Mouse (Mus musculus): ENCODE measurements around the gene Olfr1315-ps1. TPM values are rescaled to one million over a fixed set of nuclear protein-coding genes. Genes with fewer than 3 reads are reported as not detected.

Olfr1315-ps1 gene
- polyA plus RNA-seq (2012; rRNA removed) = not detected in 2 replicates

- DNase-seq (ENCODE audit: low read depth, low spot score) = no peak
- 56% methylated on average over 1 of the region's 1 CpGs for WGBS
Measured at GRCm38 (mm10) chr2:112115340-112115739, at the start of gene Olfr1315-ps1. Olfr1315-ps1 (minus strand) TSS chr2:112115440.

- DNase-seq (ENCODE audit: low read depth, low spot score) = no peak
Measured at GRCm38 (mm10) chr2:112153898-112154297, 38.7 kb upstream of the Olfr1315-ps1 start, which contains the start of gene Olfr1318. Olfr1318 (plus strand) TSS chr2:112154198.

GRCm38 (mm10) chr2:112140029-112140428 lies 24.8 kb upstream of the Olfr1315-ps1 start, which contains the start of gene Olfr1317:
Olfr1317 (plus strand) TSS chr2:112140329.
- DNase-seq (ENCODE audit: low read depth, low spot score) = no peak
- WGBS = 64% methylated on average over 2 of the region's 2 CpGs

- DNase-seq (ENCODE audit: low read depth, low spot score) = no peak
- 76% methylated on average over 2 of the region's 2 CpGs for WGBS
Measured at GRCm38 (mm10) chr2:112134877-112135276, 19.6 kb upstream of the Olfr1315-ps1 start, which contains the start of gene Olfr1316. Olfr1316 (minus strand) TSS chr2:112134977.

- DNase-seq (ENCODE audit: low read depth, low spot score) = no peak
Measured at GRCm38 (mm10) chr2:112096681-112097080, 18.6 kb downstream of the Olfr1315-ps1 start, which contains the start of gene Olfr1314. Olfr1314 (minus strand) TSS chr2:112096781.

GRCm38 (mm10) chr2:112077743-112078142 lies 37.5 kb downstream of the Olfr1315-ps1 start, which contains the start of gene Olfr1313:
Olfr1313 (minus strand) TSS chr2:112077843.
- no peak for DNase-seq (ENCODE audit: low read depth, low spot score)

Other genes with a start within 250 kb of the Olfr1315-ps1 start
- not detected in 2 replicates for gene Olfr1305, start 238.3 kb downstream of the Olfr1315-ps1 start, polyA plus RNA-seq (2012; rRNA removed)
- gene Olfr1306, start 199.2 kb downstream of the Olfr1315-ps1 start, polyA plus RNA-seq (2012; rRNA removed) = not detected in 2 replicates
- gene Olfr1307, start 166.0 kb downstream of the Olfr1315-ps1 start, polyA plus RNA-seq (2012; rRNA removed) = not detected in 2 replicates
- gene Olfr1308, start 150.5 kb downstream of the Olfr1315-ps1 start, polyA plus RNA-seq (2012; rRNA removed) = not detected in 2 replicates
- not detected in 2 replicates for gene Olfr1309, start 125.2 kb downstream of the Olfr1315-ps1 start, polyA plus RNA-seq (2012; rRNA removed)
- gene Olfr1310, start 102.7 kb downstream of the Olfr1315-ps1 start, polyA plus RNA-seq (2012; rRNA removed) = not detected in 2 replicates
- gene Olfr1311, start 91.0 kb downstream of the Olfr1315-ps1 start, polyA plus RNA-seq (2012; rRNA removed) = not detected in 2 replicates
- gene Olfr1312, start 65.2 kb downstream of the Olfr1315-ps1 start, polyA plus RNA-seq (2012; rRNA removed) = not detected in 2 replicates
- gene Olfr1313, start 37.6 kb downstream of the Olfr1315-ps1 start, polyA plus RNA-seq (2012; rRNA removed) = not detected in 2 replicates
- not detected in 2 replicates for gene Olfr1314, start 18.7 kb downstream of the Olfr1315-ps1 start, polyA plus RNA-seq (2012; rRNA removed)
- not detected in 2 replicates for gene Olfr1316, start 19.5 kb upstream of the Olfr1315-ps1 start, polyA plus RNA-seq (2012; rRNA removed)
- not detected in 2 replicates for gene Olfr1317, start 24.9 kb upstream of the Olfr1315-ps1 start, polyA plus RNA-seq (2012; rRNA removed)
- not detected in 2 replicates for gene Olfr1318, start 38.8 kb upstream of the Olfr1315-ps1 start, polyA plus RNA-seq (2012; rRNA removed)
- gene Lpcat4, start 124.0 kb upstream of the Olfr1315-ps1 start, polyA plus RNA-seq (2012; rRNA removed) = 55.7 and 150 TPM in 2 replicates
- not detected in 2 replicates for gene Nutm1, start 143.9 kb upstream of the Olfr1315-ps1 start, polyA plus RNA-seq (2012; rRNA removed)
- gene Nop10, start 146.5 kb upstream of the Olfr1315-ps1 start, polyA plus RNA-seq (2012; rRNA removed) = 96.1 and 105 TPM in 2 replicates
- 15.2 and 32.1 TPM in 2 replicates for gene Slc12a6, start 150.4 kb upstream of the Olfr1315-ps1 start, polyA plus RNA-seq (2012; rRNA removed)
- 0.02 TPM in 1 of 2 replicates, not detected in the other for gene Gm21985, start 150.9 kb upstream of the Olfr1315-ps1 start, polyA plus RNA-seq (2012; rRNA removed)

All from large intestine, adult 2 months (tissue).